Mouse (Mus musculus) MEL (cell line): ENCODE data around the gene Rnf5. TPM values are rescaled to one million over a fixed set of nuclear protein-coding genes. Genes with fewer than 3 reads are reported as not detected.

Experiments
- DNase-seq: peaks from one replicate; pipeline ENCODE4 v3.0.0; 2011; ENCODE audit warnings: low read depth, low spot score
- H3K27ac ChIP-seq: 2 replicates; pipeline ENCODE4 v1.5.1; 2012; ENCODE audit warnings: low read depth, mild to moderate bottlenecking, control low read depth, low read length, moderate library complexity; ENCODE audit not compliant: control insufficient read depth
- H3K27me3 ChIP-seq, 2 experiments: fragments of 150-350 bp in 1 of 2; sonication (generic) in 1 of 2; 2 replicates each; pipeline ENCODE4 v1.6.1; 2012; ENCODE audit warnings: low read length in 2 of 2, mild to moderate bottlenecking in 2 of 2, improper control_type of control experiment in 1 of 2, moderate library complexity in 1 of 2; ENCODE audit not compliant: insufficient read depth in 2 of 2, control insufficient read depth in 1 of 2
- H3K36me3 ChIP-seq, 2 experiments: 2 replicates each; pipeline ENCODE4 v1.6.1; 2012 to 2014; ENCODE audit warnings: low read length in 2 of 2, improper control_type of control experiment in 1 of 2, inconsistent platforms in 1 of 2, mild to moderate bottlenecking in 1 of 2; ENCODE audit not compliant: insufficient read depth in 2 of 2, control insufficient read depth in 1 of 2
- H3K4me1 ChIP-seq, 2 experiments: fragments of 150-350 bp in 1 of 2; sonication (generic) in 1 of 2; 2 replicates each; pipeline ENCODE4 v1.6.1; 2012; ENCODE audit warnings: low read length in 2 of 2, improper control_type of control experiment in 1 of 2, mild to moderate bottlenecking in 1 of 2; ENCODE audit not compliant: insufficient read depth in 2 of 2, control insufficient read depth in 1 of 2
- H3K4me3 ChIP-seq, 2 experiments: fragments of 150-350 bp in 1 of 2; sonication (generic) in 1 of 2; 2 replicates each; pipeline ENCODE4 v1.5.1; 2012; ENCODE audit warnings: low read depth in 2 of 2, low read length in 2 of 2, mild to moderate bottlenecking in 2 of 2, moderate library complexity in 2 of 2, control low read depth in 1 of 2, improper control_type of control experiment in 1 of 2; ENCODE audit not compliant: control insufficient read depth in 1 of 2, insufficient read depth in 1 of 2
- H3K79me2 ChIP-seq: 2 replicates; pipeline ENCODE4 v1.6.1; 2012; ENCODE audit warnings: mild to moderate bottlenecking, low read length, moderate library complexity; ENCODE audit not compliant: control insufficient read depth, poor library complexity, insufficient read depth
- H3K9ac ChIP-seq: 2 replicates; pipeline ENCODE4 v1.6.1; 2012; ENCODE audit warnings: low read depth, mild to moderate bottlenecking, control low read depth, low read length, moderate library complexity; ENCODE audit not compliant: control insufficient read depth, poor library complexity, severe bottlenecking
- H3K9me3 ChIP-seq: fragments of 150-350 bp; sonication (generic); replicated peaks from 2 replicates; pipeline ENCODE4 v1.6.1; 2012; ENCODE audit warnings: mild to moderate bottlenecking, low read length, improper control_type of control experiment, moderate library complexity; ENCODE audit not compliant: insufficient read depth
- BHLHE40 ChIP-seq: IDR thresholded peaks from 2 replicates; pipeline ENCODE4 v1.6.1; 2012; ENCODE audit warnings: low read depth, mild to moderate bottlenecking, inconsistent platforms, low read length, improper control_type of control experiment, borderline replicate concordance
- CHD2 ChIP-seq: IDR thresholded peaks from 2 replicates; pipeline ENCODE4 v1.6.1; 2011; ENCODE audit warnings: low read length, improper control_type of control experiment
- CTCF ChIP-seq, 3 experiments: IDR thresholded peaks in 2 of 3; conservative IDR thresholded peaks in 1 of 3; 2 replicates each; pipeline ENCODE4 v1.5.1; 2011 to 2012; ENCODE audit warnings: low read length in 3 of 3, low read depth in 2 of 3, mild to moderate bottlenecking in 2 of 3, improper control_type of control experiment in 1 of 3, inconsistent platforms in 1 of 3, mixed read lengths in 1 of 3, moderate library complexity in 1 of 3; ENCODE audit not compliant: control insufficient read depth in 1 of 3, insufficient read depth in 1 of 3, poor library complexity in 1 of 3, severe bottlenecking in 1 of 3
- ELF1 ChIP-seq: IDR thresholded peaks from 2 replicates; pipeline ENCODE4 v1.6.1; 2014; ENCODE audit warnings: low read depth, mild to moderate bottlenecking, inconsistent platforms, low read length, improper control_type of control experiment, moderate library complexity
- EP300 ChIP-seq, 2 experiments: IDR thresholded peaks; 2 replicates each; pipeline ENCODE4 v1.6.1; 2011; ENCODE audit warnings: improper control_type of control experiment in 2 of 2, low read length in 2 of 2, low read depth in 1 of 2, mild to moderate bottlenecking in 1 of 2
- ETS1 ChIP-seq: IDR thresholded peaks from 2 replicates; pipeline ENCODE4 v1.6.1; 2012; ENCODE audit warnings: low read depth, mild to moderate bottlenecking, inconsistent platforms, low read length, improper control_type of control experiment, moderate library complexity
- GABPA ChIP-seq: IDR thresholded peaks from 2 replicates; pipeline ENCODE4 v1.6.1; 2012; ENCODE audit warnings: low read depth, mild to moderate bottlenecking, inconsistent platforms, low read length, improper control_type of control experiment, moderate library complexity
- HCFC1 ChIP-seq: IDR thresholded peaks from 2 replicates; pipeline ENCODE4 v1.6.1; 2012; ENCODE audit warnings: low read depth, mild to moderate bottlenecking, inconsistent platforms, low read length, improper control_type of control experiment, moderate library complexity
- KAT2A ChIP-seq: conservative IDR thresholded peaks from 2 replicates; pipeline ENCODE4 v1.6.1; 2012; ENCODE audit warnings: low read depth, low read length, improper control_type of control experiment, inconsistent platforms
- MAFK ChIP-seq: IDR thresholded peaks from 2 replicates; pipeline ENCODE4 v1.6.1; 2011; ENCODE audit warnings: low read depth, mild to moderate bottlenecking, low read length, improper control_type of control experiment, borderline replicate concordance
- MAX ChIP-seq: IDR thresholded peaks from 2 replicates; pipeline ENCODE4 v1.6.1; 2011; ENCODE audit warnings: low read length, improper control_type of control experiment
- MAZ ChIP-seq: IDR thresholded peaks from 2 replicates; pipeline ENCODE4 v1.6.1; 2012; ENCODE audit warnings: low read depth, mild to moderate bottlenecking, inconsistent platforms, low read length, improper control_type of control experiment
- MEF2A ChIP-seq: IDR thresholded peaks from 2 replicates; pipeline ENCODE4 v1.6.1; 2014; ENCODE audit warnings: low read depth, mild to moderate bottlenecking, inconsistent platforms, low read length, improper control_type of control experiment; ENCODE audit not compliant: poor library complexity, insufficient replicate concordance, severe bottlenecking; ENCODE audit errors: extremely low read depth
- MXI1 ChIP-seq: IDR thresholded peaks from 2 replicates; pipeline ENCODE4 v1.6.1; 2011; ENCODE audit warnings: mild to moderate bottlenecking, low read depth, low read length, improper control_type of control experiment
- NELFE ChIP-seq: IDR thresholded peaks from 2 replicates; pipeline ENCODE4 v1.6.1; 2011; ENCODE audit warnings: low read depth, low read length, improper control_type of control experiment
- NRF1 ChIP-seq: IDR thresholded peaks from 2 replicates; pipeline ENCODE4 v1.6.1; 2014; ENCODE audit warnings: low read depth, mild to moderate bottlenecking, inconsistent platforms, low read length, improper control_type of control experiment, moderate library complexity; ENCODE audit not compliant: poor library complexity, insufficient read depth, severe bottlenecking
- POLR2A ChIP-seq, 2 experiments: IDR thresholded peaks; 2 replicates each; pipeline ENCODE4 v1.6.1; 2011 to 2012; ENCODE audit warnings: low read length in 2 of 2, mild to moderate bottlenecking in 2 of 2, control low read depth in 1 of 2, improper control_type of control experiment in 1 of 2, low read depth in 1 of 2, moderate library complexity in 1 of 2; ENCODE audit not compliant: control insufficient read depth in 1 of 2, insufficient read depth in 1 of 2, poor library complexity in 1 of 2
- POLR2AphosphoS2 ChIP-seq: IDR thresholded peaks from 2 replicates; pipeline ENCODE4 v1.6.1; 2011; ENCODE audit warnings: low read length, improper control_type of control experiment
- POLR2AphosphoS5 ChIP-seq: IDR thresholded peaks from 2 replicates; pipeline ENCODE4 v1.6.1; 2012; ENCODE audit warnings: low read depth, borderline replicate concordance, mild to moderate bottlenecking, inconsistent platforms, low read length, moderate library complexity, mixed read lengths
- RAD21 ChIP-seq: IDR thresholded peaks from 2 replicates; pipeline ENCODE4 v1.6.1; 2011; ENCODE audit warnings: mild to moderate bottlenecking, low read depth, low read length, improper control_type of control experiment
- RCOR1 ChIP-seq: IDR thresholded peaks from 2 replicates; pipeline ENCODE4 v1.6.1; 2012; ENCODE audit warnings: low read depth, mild to moderate bottlenecking, inconsistent platforms, low read length, improper control_type of control experiment
- SIN3A ChIP-seq: IDR thresholded peaks from 2 replicates; pipeline ENCODE4 v1.6.1; 2012; ENCODE audit warnings: low read length, improper control_type of control experiment, inconsistent platforms
- SMC3 ChIP-seq: IDR thresholded peaks from 2 replicates; pipeline ENCODE4 v1.6.1; 2011; ENCODE audit warnings: low read depth, low read length, improper control_type of control experiment
- TAL1 ChIP-seq: IDR thresholded peaks from 2 replicates; pipeline ENCODE4 v1.6.1; 2012; ENCODE audit warnings: mild to moderate bottlenecking, inconsistent platforms, low read length, moderate library complexity, mixed read lengths
- TBP ChIP-seq: IDR thresholded peaks from 2 replicates; pipeline ENCODE4 v1.8.0; 2011; ENCODE audit warnings: low read depth, low read length, improper control_type of control experiment
- TCF12 ChIP-seq: IDR thresholded peaks from 2 replicates; pipeline ENCODE4 v1.6.1; 2014; ENCODE audit warnings: low read depth, mild to moderate bottlenecking, inconsistent platforms, low read length, improper control_type of control experiment, moderate library complexity
- UBTF ChIP-seq: IDR thresholded peaks from 2 replicates; pipeline ENCODE4 v1.6.1; 2012; ENCODE audit warnings: low read depth, mild to moderate bottlenecking, inconsistent platforms, low read length, improper control_type of control experiment, moderate library complexity, borderline replicate concordance; ENCODE audit not compliant: insufficient read depth
- USF2 ChIP-seq, 2 experiments: IDR thresholded peaks; 2 replicates each; pipeline ENCODE4 v1.6.1; 2011 to 2012; ENCODE audit warnings: improper control_type of control experiment in 2 of 2, low read length in 2 of 2, borderline replicate concordance in 1 of 2, inconsistent platforms in 1 of 2, low read depth in 1 of 2, mild to moderate bottlenecking in 1 of 2; ENCODE audit not compliant: insufficient read depth in 1 of 2
- ZC3H11A ChIP-seq: IDR thresholded peaks from 2 replicates; pipeline ENCODE4 v1.6.1; 2012; ENCODE audit warnings: low read depth, mild to moderate bottlenecking, inconsistent platforms, low read length, improper control_type of control experiment
- ZKSCAN1 ChIP-seq: IDR thresholded peaks from 2 replicates; pipeline ENCODE4 v1.6.1; 2012; ENCODE audit warnings: low read depth, mild to moderate bottlenecking, inconsistent platforms, low read length, improper control_type of control experiment, moderate library complexity
- ZMIZ1 ChIP-seq: IDR thresholded peaks from 2 replicates; pipeline ENCODE4 v1.6.1; 2012; ENCODE audit warnings: low read depth, mild to moderate bottlenecking, inconsistent platforms, low read length, improper control_type of control experiment, moderate library complexity
- ZNF384 ChIP-seq: IDR thresholded peaks from 2 replicates; pipeline ENCODE4 v1.6.1; 2012; ENCODE audit warnings: low read depth, mild to moderate bottlenecking, inconsistent platforms, low read length, improper control_type of control experiment
- polyA plus RNA-seq, 2 experiments: library from polyadenylated mRNA; stranded (reverse) in 1 of 2; unstranded in 1 of 2; fragments of >175 nt in 1 of 2; fragments of >200 nt in 1 of 2; gene quantifications; 2 replicates each; pipeline versions ENCODE4 v1.2.1 to v1.2.4; 2012; ENCODE audit warnings: low replicate concordance in 2 of 2, low read depth in 1 of 2; ENCODE audit not compliant: insufficient read length in 2 of 2, insufficient read depth in 1 of 2, missing spikeins in 1 of 2
- total RNA-seq: library from RNA; depleted of rRNA; stranded (reverse); fragments of 300-350 nt; gene quantifications from 2 replicates; pipeline ENCODE4 v1.2.3, GENCODE M21; 2012

The Rnf5 gene
- total and polyA plus RNA-seq, 3 experiments = 24.8 to 85.1 TPM; not detected in 1

GRCm38 (mm10) chr17:34605609-34606008, 2.1 kb upstream of the Rnf5 start (continued):
- peak; percentile 78 for TF ChIP-seq SIN3A
- peak; percentile 69 for TF ChIP-seq TBP
- TF ChIP-seq RAD21 = no peak
- TF ChIP-seq KAT2A = no peak
- no peak for TF ChIP-seq MAX
- 0 out of 2 replicates have a peak, but pooled peaks have one; percentile 15 for TF ChIP-seq ETS1
- no peak for TF ChIP-seq TAL1
- peak; percentile 64 for TF ChIP-seq TCF12
- TF ChIP-seq ZKSCAN1 = no peak
- TF ChIP-seq CTCF (IDR thresholded peaks at IDR 0.05 in 2 of 3, conservative IDR thresholded peaks at IDR 0.05 in 1 of 3; ENCODE audit: control insufficient read depth in 1 of 3, insufficient read depth in 1 of 3, low read depth in 2 of 3, low read length in 3 of 3, poor library complexity in 1 of 3, severe bottlenecking in 1 of 3) = no peak

DNA sequence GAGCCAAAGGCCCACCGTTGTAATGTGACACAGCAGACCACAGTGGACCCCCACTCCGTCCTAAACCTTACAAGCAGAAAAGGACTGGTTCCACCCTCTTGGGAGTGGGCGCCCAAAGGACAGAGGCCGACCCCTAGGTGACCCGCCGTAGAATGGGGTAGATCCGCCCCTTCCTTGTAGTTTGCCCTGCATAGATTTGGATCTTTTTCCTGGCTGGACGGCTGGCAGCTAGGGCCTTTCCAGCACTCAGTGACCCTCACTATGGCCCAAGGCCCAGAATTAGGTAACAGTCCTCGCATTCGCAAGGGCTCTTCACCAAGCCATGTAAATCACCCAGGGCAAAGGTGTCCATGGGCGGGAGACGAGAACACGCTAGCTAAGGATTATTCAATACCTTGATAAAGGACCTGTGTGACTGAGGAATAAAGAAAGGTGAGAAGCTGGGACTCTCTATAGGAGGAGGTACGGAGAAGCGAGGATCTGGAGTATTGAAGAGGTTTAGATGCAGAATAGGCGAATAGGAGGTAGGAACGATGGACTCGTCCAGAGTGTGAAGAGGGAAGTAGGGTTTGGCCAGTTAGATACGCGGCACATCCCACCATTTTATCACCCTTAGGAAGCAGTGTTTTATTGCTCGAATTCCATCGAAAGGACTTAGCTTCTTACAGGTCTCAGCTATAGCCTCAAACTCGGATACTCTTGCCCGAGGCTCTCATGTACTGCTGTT, 1.2 kb upstream of the Rnf5 start:
- no peaks in the 10 kb centered on the region for H3K9me3 ChIP-seq
- H3K9ac ChIP-seq = peak overlapping the region; percentile 98
- H3K4me1 ChIP-seq = peaks cover 6 to 26% of the 10 kb centered on the region in 2 experiments; a peak in 3 of 4 replicates
- no peaks in the 10 kb centered on the region for H3K27me3 ChIP-seq
- peak overlapping the region; percentile 95 to 99 for H3K4me3 ChIP-seq
- peak overlapping the region; percentile 87 for H3K27ac ChIP-seq
- H3K79me2 ChIP-seq = peaks cover 53% of the 10 kb centered on the region
- peaks cover 0 to 10% of the 10 kb centered on the region in 2 experiments; a peak in 2 of 4 replicates for H3K36me3 ChIP-seq
- peak; percentile 78 for DNase-seq
- TF ChIP-seq ETS1 = 0 out of 2 replicates have a peak, but pooled peaks have one; percentile 2
- TF ChIP-seq UBTF = no peak
- TF ChIP-seq ZMIZ1 = no peak
- no peak for TF ChIP-seq TAL1
- no peak for TF ChIP-seq USF2 (IDR thresholded peaks at IDR 0.05; ENCODE audit: borderline replicate concordance in 1 of 2, insufficient read depth in 1 of 2, low read depth in 1 of 2, low read length in 2 of 2)
- no peak for TF ChIP-seq SMC3
- TF ChIP-seq MAZ = peak; percentile 13; the same call in 1 of the 2 replicates
- TF ChIP-seq NELFE = no peak
- TF ChIP-seq ZC3H11A = no peak
- no peak for TF ChIP-seq CHD2
- TF ChIP-seq MXI1 = no peak; the same call in 1 of the 2 replicates
- TF ChIP-seq MEF2A = no peak
- TF ChIP-seq POLR2AphosphoS5 = 0 out of 2 replicates have a peak, but pooled peaks have one; percentile 7
- no peak for TF ChIP-seq HCFC1
- TF ChIP-seq ZNF384 = no peak
- no peak for TF ChIP-seq POLR2A (IDR thresholded peaks at IDR 0.05; ENCODE audit: control insufficient read depth in 1 of 2, insufficient read depth in 1 of 2, low read depth in 1 of 2, low read length in 2 of 2, poor library complexity in 1 of 2)
- 0 out of 2 replicates have a peak, but pooled peaks have one; percentile 52 for TF ChIP-seq TBP
- no peak for TF ChIP-seq TCF12
- TF ChIP-seq GABPA = no peak
- TF ChIP-seq EP300 (IDR thresholded peaks at IDR 0.05; ENCODE audit: low read depth in 1 of 2, low read length in 2 of 2) = no peak
- no peak for TF ChIP-seq NRF1
- no peak for TF ChIP-seq KAT2A
- TF ChIP-seq RCOR1 = 0 out of 2 replicates have a peak, but pooled peaks have one; percentile 13
- TF ChIP-seq MAFK = no peak
- 0 out of 2 replicates have a peak, but pooled peaks have one; percentile 19 for TF ChIP-seq POLR2AphosphoS2
- no peak for TF ChIP-seq SIN3A
- TF ChIP-seq ELF1 = no peak
- no peak for TF ChIP-seq BHLHE40
